10 mouse cellular contexts compared by ENCODE assay signal in genomic region chr5:112642731-112643130, GRCm38 (mm10).
DNase-seq lines count a peak whose midpoint lies in the region; ATAC-seq and TF ChIP-seq lines count a peak whose summit lies in the region.
"Had no signal": no experiment of that assay in that cellular context is flagged by ENCODE, and none has a peak within 500 bp of the region (broad histone marks: within the 10 kb centered on the region; RNA-seq: fewer than 3 reads in every experiment).

No protein-coding gene starts in this region.

- H3K4me2 ChIP-seq in forebrain, postnatal 0 days (ENCODE audit: low read depth), result no peak overlapping the region
- no peak overlapping the region for H3K4me2 ChIP-seq in forebrain, embryonic 12.5 days
- no peak overlapping the region for H3K4me2 ChIP-seq in lung, embryonic 14.5 days

- no peak overlapping the region for H3K27ac ChIP-seq in forebrain, postnatal 0 days (ENCODE audit: low read depth, low read length)
- H3K27ac ChIP-seq in forebrain, embryonic 12.5 days, result no peak overlapping the region
- no peak overlapping the region for H3K27ac ChIP-seq in lung, embryonic 14.5 days (ENCODE audit: low read depth)
- H3K27ac ChIP-seq: neural tube, embryonic 12.5 days had no signal

- H3K9me3 ChIP-seq in forebrain, postnatal 0 days (ENCODE audit: low read length), result no peaks in the 10 kb centered on the region
- no peaks in the 10 kb centered on the region for H3K9me3 ChIP-seq in forebrain, embryonic 12.5 days
- no peaks in the 10 kb centered on the region for H3K9me3 ChIP-seq in lung, embryonic 14.5 days (ENCODE audit: low read depth, low read length)
- H3K9me3 ChIP-seq: neural tube, embryonic 12.5 days had no signal

- H3K4me3 ChIP-seq in forebrain, postnatal 0 days (ENCODE audit: low read depth, low read length), result no peak overlapping the region
- no peak overlapping the region for H3K4me3 ChIP-seq in forebrain, embryonic 12.5 days (replicated peaks)
- H3K4me3 ChIP-seq in lung, embryonic 14.5 days (ENCODE audit: low read depth, low read length), result no peak overlapping the region
- H3K4me3 ChIP-seq: neural tube, embryonic 12.5 days had no signal

- no peak for DNase-seq in forebrain, postnatal 0 days
- no peak for DNase-seq in lung, embryonic 14.5 days
- DNase-seq in lung, adult 18-20 months, result no peak
- DNase-seq in cerebellum, adult 18-20 months, result peak; percentile 58 to 78
- DNase-seq in retina, embryonic 14.5 days (ENCODE audit: low spot score), result peak; percentile 60
- no peak for DNase-seq in layer of hippocampus, postnatal 14 days (ENCODE audit: low spot score in 2 of 2)
- DNase-seq in adipocyte (ENCODE audit: low spot score), result no peak

- H3K9ac ChIP-seq in forebrain, postnatal 0 days, result no peak overlapping the region
- H3K9ac ChIP-seq in forebrain, embryonic 12.5 days, result no peak overlapping the region
- no peak overlapping the region for H3K9ac ChIP-seq in lung, embryonic 14.5 days
- H3K9ac ChIP-seq: neural tube, embryonic 12.5 days had no signal

- TF ChIP-seq CTCF in forebrain, postnatal 0 days (IDR thresholded peaks at IDR 0.05; ENCODE audit: low read depth), result peak; percentile 61
- peak; percentile 73 for TF ChIP-seq CTCF in lung, embryonic 14.5 days (IDR thresholded peaks at IDR 0.05; ENCODE audit: low read depth)

- H3K4me1 ChIP-seq in forebrain, postnatal 0 days (ENCODE audit: insufficient read depth), result 0 out of 2 replicates have a peak, but pooled peaks cover 3% of the 10 kb centered on the region
- peaks cover 21% of the 10 kb centered on the region for H3K4me1 ChIP-seq in forebrain, embryonic 12.5 days
- 0 out of 2 replicates have a peak, but pooled peaks cover 5% of the 10 kb centered on the region for H3K4me1 ChIP-seq in lung, embryonic 14.5 days (ENCODE audit: insufficient read depth)

- H3K36me3 ChIP-seq in forebrain, postnatal 0 days (ENCODE audit: insufficient read depth), result no peaks in the 10 kb centered on the region
- H3K36me3 ChIP-seq in forebrain, embryonic 12.5 days (replicated peaks), result no peaks in the 10 kb centered on the region
- no peaks in the 10 kb centered on the region for H3K36me3 ChIP-seq in lung, embryonic 14.5 days (ENCODE audit: insufficient read depth)
- H3K36me3 ChIP-seq: G1E; neural tube, embryonic 12.5 days had no signal

- ATAC-seq in forebrain, postnatal 0 days, result 0 out of 2 replicates have a peak, but pooled peaks have one; percentile 21
- ATAC-seq in forebrain, embryonic 12.5 days (ENCODE audit: low FRiP score), result no peak
- ATAC-seq in lung, embryonic 14.5 days (ENCODE audit: insufficient read depth), result no peak

- H3K27me3 ChIP-seq in forebrain, postnatal 0 days (ENCODE audit: insufficient read depth, low read length), result no peaks in the 10 kb centered on the region
- H3K27me3 ChIP-seq in forebrain, embryonic 12.5 days, result peaks cover 12% of the 10 kb centered on the region
- no peaks in the 10 kb centered on the region for H3K27me3 ChIP-seq in lung, embryonic 14.5 days (ENCODE audit: insufficient read depth, low read length)

- 58% methylated on average over 10 of the region's 10 CpGs for WGBS in forebrain, postnatal 0 days
- WGBS in forebrain, embryonic 12.5 days, result 67% methylated on average over 10 of the region's 10 CpGs
- WGBS in lung, embryonic 14.5 days, result 52% methylated on average over 10 of the region's 10 CpGs

Comparison
In these comparisons a context has a peak if more than half of its experiments do, and no peak if none do; other contexts are left out.
1. DNase-seq: peak in cerebellum, adult 18-20 months (2 of 2) and retina, embryonic 14.5 days (single experiment); none in forebrain, postnatal 0 days (single experiment), lung, embryonic 14.5 days (single experiment), lung, adult 18-20 months (0 of 2), layer of hippocampus, postnatal 14 days (0 of 2) and adipocyte (single experiment).